8 mouse cellular contexts compared by ENCODE assay signal in genomic region chr5:41845558-41845937, GRCm38 (mm10). TPM values are rescaled to one million over a fixed set of nuclear protein-coding genes. Genes with fewer than 3 reads are reported as not detected.
DNase-seq lines count a peak whose midpoint lies in the region; ATAC-seq lines count a peak whose summit lies in the region.

No protein-coding gene starts in this region.

- peaks cover 8% of the 10 kb centered on the region for H3K36me3 ChIP-seq in kidney, embryonic 15.5 days
- no peaks in the 10 kb centered on the region for H3K36me3 ChIP-seq in hindbrain, embryonic 12.5 days
- H3K36me3 ChIP-seq in midbrain, embryonic 12.5 days = no peaks in the 10 kb centered on the region

- WGBS in kidney, embryonic 15.5 days = 66% methylated on average over 2 of the region's 2 CpGs
- 60% methylated on average over 2 of the region's 2 CpGs for WGBS in hindbrain, embryonic 12.5 days
- WGBS in midbrain, embryonic 12.5 days = 66% methylated on average over 2 of the region's 2 CpGs

- no peaks in the 10 kb centered on the region for H3K27me3 ChIP-seq in kidney, embryonic 15.5 days
- no peaks in the 10 kb centered on the region for H3K27me3 ChIP-seq in hindbrain, embryonic 12.5 days
- no peaks in the 10 kb centered on the region for H3K27me3 ChIP-seq in midbrain, embryonic 12.5 days

- H3K4me1 ChIP-seq in kidney, embryonic 15.5 days = peaks cover 18% of the 10 kb centered on the region
- H3K4me1 ChIP-seq in brown adipose tissue, adult 24 weeks (ENCODE audit: control insufficient read depth, insufficient read depth, insufficient read length, low read length) = peaks cover 4% of the 10 kb centered on the region
- H3K4me1 ChIP-seq in hindbrain, embryonic 12.5 days = peaks cover 18% of the 10 kb centered on the region
- peaks cover 19% of the 10 kb centered on the region for H3K4me1 ChIP-seq in midbrain, embryonic 12.5 days

- 0 out of 2 replicates have a peak overlapping the region, but pooled peaks have one; percentile 26 for H3K9ac ChIP-seq in kidney, embryonic 15.5 days
- H3K9ac ChIP-seq in hindbrain, embryonic 12.5 days = no peak overlapping the region
- H3K9ac ChIP-seq in midbrain, embryonic 12.5 days (replicated peaks) = no peak overlapping the region

- no peak for ATAC-seq in kidney, embryonic 15.5 days (replicated peaks; ENCODE audit: low FRiP score)
- no peak for ATAC-seq in hindbrain, embryonic 12.5 days (ENCODE audit: low FRiP score)
- ATAC-seq in midbrain, embryonic 12.5 days (ENCODE audit: low FRiP score, low read depth) = no peak

- DNase-seq in kidney, adult 8-10 months = no peak
- no peak for DNase-seq in layer of hippocampus, adult 11-12 months (ENCODE audit: low spot score)
- DNase-seq in retina, postnatal 1 day = no peak
- no peak for DNase-seq in T-cell, adult 2 months (ENCODE audit: low spot score)

- H3K9me3 ChIP-seq in kidney, embryonic 15.5 days (replicated peaks) = no peaks in the 10 kb centered on the region
- H3K9me3 ChIP-seq in hindbrain, embryonic 12.5 days (replicated peaks) = no peaks in the 10 kb centered on the region
- H3K9me3 ChIP-seq in midbrain, embryonic 12.5 days = no peaks in the 10 kb centered on the region

- H3K4me3 ChIP-seq in kidney, embryonic 15.5 days (replicated peaks) = peak overlapping the region; percentile 91
- H3K4me3 ChIP-seq in brown adipose tissue, adult 24 weeks (ENCODE audit: insufficient read depth, low read depth, low read length) = peak overlapping the region; percentile 84
- no peak overlapping the region for H3K4me3 ChIP-seq in hindbrain, embryonic 12.5 days
- H3K4me3 ChIP-seq in midbrain, embryonic 12.5 days = no peak overlapping the region

- peak overlapping the region; percentile 65 for H3K4me2 ChIP-seq in kidney, embryonic 15.5 days
- H3K4me2 ChIP-seq in hindbrain, embryonic 12.5 days (replicated peaks) = peak overlapping the region; percentile 85
- peak overlapping the region; percentile 71 for H3K4me2 ChIP-seq in midbrain, embryonic 12.5 days (replicated peaks)

- no peak overlapping the region for H3K27ac ChIP-seq in kidney, embryonic 15.5 days
- H3K27ac ChIP-seq in brown adipose tissue, adult 24 weeks (replicated peaks; ENCODE audit: low read depth, low read length) = peak overlapping the region; percentile 91
- no peak overlapping the region for H3K27ac ChIP-seq in hindbrain, embryonic 12.5 days
- H3K27ac ChIP-seq in midbrain, embryonic 12.5 days (replicated peaks) = no peak overlapping the region

RNA-seq across cellular contexts. Expression of gene Bod1l, which starts 1.4 kb away (rescaled TPM):
- 22.4 and 24.2 TPM in 2 replicates for polyA plus RNA-seq in kidney, embryonic 15.5 days (2015; fragmentation: Nextera tagmentation; extraction: Ambion mirVana)
- 9.5 and 14.2 TPM in 2 replicates for polyA plus RNA-seq in brown adipose tissue, adult 24 weeks (2012; ENCODE audit: insufficient read depth, insufficient read length, missing spikeins)
- 29.6 and 31.5 TPM in 2 replicates for polyA plus RNA-seq in hindbrain, embryonic 12.5 days (2016; fragmentation: Nextera tagmentation; extraction: Ambion mirVana)
- 28.7 and 32.2 TPM in 2 replicates for polyA plus RNA-seq in midbrain, embryonic 12.5 days (2016; fragmentation: Nextera tagmentation; extraction: Ambion mirVana)

Comparison
In these comparisons a context has a peak if more than half of its experiments do, and no peak if none do; other contexts are left out.
1. H3K4me3 ChIP-seq: peak in kidney, embryonic 15.5 days (single experiment) and brown adipose tissue, adult 24 weeks (single experiment); none in hindbrain, embryonic 12.5 days (single experiment) and midbrain, embryonic 12.5 days (single experiment).
2. Peak in every context shown above with its lines, with median percentiles within 50 percentile points of each other: H3K4me2 ChIP-seq.